Mouse (Mus musculus): ENCODE data around the gene Lonrf2. TPM values are rescaled to one million over a fixed set of nuclear protein-coding genes. Genes with fewer than 3 reads are reported as not detected.

Gene Lonrf2
- total and polyA plus RNA-seq, 3 experiments = not detected

GRCm38 (mm10) chr1:38862213-38862612 lies 25.7 kb upstream of the Lonrf2 start:
- in situ Hi-C loops (cut with MboI; ENCODE audit: low pct_ligation_motif_present, low pct_unique_long_range_greater_than_20kb, low sequenced_read_pairs) = loop anchor here (10.0 kb wide), 1 partner anchor 73 kb away; the partner anchor contains the start of gene Nms
- Histone ChIP-seq H3K4me2 (ENCODE audit: insufficient read depth, low read depth, poor library complexity, severe bottlenecking) (no peak overlapping the region), H3K4me1 (ENCODE audit: control insufficient read depth in 1 of 2, insufficient read depth in 2 of 2) (no peaks in the 10 kb centered on the region), H3K79me2 (replicated peaks; ENCODE audit: control insufficient read depth, extremely low read depth, insufficient read depth, poor library complexity, severe bottlenecking) (no peaks in the 10 kb centered on the region), H3K4me3 (replicated peaks in 1 of 3; ENCODE audit: low read depth in 2 of 3, low read length in 2 of 3, poor library complexity in 1 of 3) (no peak overlapping the region), H3K36me3 (replicated peaks in 1 of 2; ENCODE audit: control insufficient read depth in 1 of 2, insufficient read depth in 1 of 2, low read length in 1 of 2) (peaks cover 3 to 33% of the 10 kb centered on the region in 2 experiments), H3K27me3 (replicated peaks) (no peaks in the 10 kb centered on the region), H3K9ac (ENCODE audit: insufficient read depth, low read depth) (no peak overlapping the region), H3K27ac (ENCODE audit: insufficient read depth, low read depth) (no peak overlapping the region), H3K9me3 (replicated peaks; ENCODE audit: low read length) (no peaks in the 10 kb centered on the region)
- dilution Hi-C loops (cut with MboI; ENCODE audit: extremely low pct_ligation_motif_present, extremely low pct_unique_long_range_greater_than_20kb, low sequenced_read_pairs) = no loop called here
- peak; percentile 69 for TF ChIP-seq RAD21 (IDR thresholded peaks at IDR 0.05; ENCODE audit: low read depth, low read length)
- TF ChIP-seq MYC (IDR thresholded peaks at IDR 0.05; ENCODE audit: low read depth, low read length) = no peak
- TF ChIP-seq ZNF384 (IDR thresholded peaks at IDR 0.05; ENCODE audit: low read depth, low read length) = no peak
- no peak for TF ChIP-seq NELFE (IDR thresholded peaks at IDR 0.05; ENCODE audit: low read depth, low read length)
- no peak for TF ChIP-seq GABPA (IDR thresholded peaks at IDR 0.05; ENCODE audit: insufficient replicate concordance, low read depth, low read length)
- TF ChIP-seq MAZ (IDR thresholded peaks at IDR 0.05; ENCODE audit: low read depth, low read length) = no peak
- TF ChIP-seq JUND (conservative IDR thresholded peaks at IDR 0.05; ENCODE audit: low read depth, low read length) = no peak
- no peak for TF ChIP-seq ZMIZ1 (IDR thresholded peaks at IDR 0.05; ENCODE audit: low read depth, low read length)
- peak; percentile 62 for TF ChIP-seq SMC3 (IDR thresholded peaks at IDR 0.05; ENCODE audit: low read depth, low read length)
- no peak for TF ChIP-seq E2F4 (IDR thresholded peaks at IDR 0.05; ENCODE audit: insufficient replicate concordance, low read depth, low read length)
- TF ChIP-seq CTCF (conservative IDR thresholded peaks at IDR 0.05 in 1 of 2, IDR thresholded peaks at IDR 0.05 in 1 of 2; ENCODE audit: low read depth in 2 of 2, low read length in 2 of 2) = peak; percentile 47 to 75
- TF ChIP-seq MAX (IDR thresholded peaks at IDR 0.05; ENCODE audit: low read length) = no peak
- TF ChIP-seq HCFC1 (IDR thresholded peaks at IDR 0.05; ENCODE audit: low read depth, low read length) = no peak
- no peak for TF ChIP-seq POLR2A (IDR thresholded peaks at IDR 0.05; ENCODE audit: low read depth, low read length)
- peak; percentile 24 for DNase-seq (ENCODE audit: extremely low read depth)

GRCm38 (mm10) chr1:38860867-38861524 lies 24.5 kb upstream of the Lonrf2 start:
- Histone ChIP-seq H3K9me3 (replicated peaks; ENCODE audit: low read length) (no peaks in the 10 kb centered on the region), H3K4me2 (ENCODE audit: insufficient read depth, low read depth, poor library complexity, severe bottlenecking) (no peak overlapping the region), H3K36me3 (replicated peaks in 1 of 2; ENCODE audit: control insufficient read depth in 1 of 2, insufficient read depth in 1 of 2, low read length in 1 of 2) (peaks cover 3 to 24% of the 10 kb centered on the region in 2 experiments), H3K9ac (ENCODE audit: insufficient read depth, low read depth) (no peak overlapping the region), H3K27ac (ENCODE audit: insufficient read depth, low read depth) (no peak overlapping the region), H3K4me1 (ENCODE audit: control insufficient read depth in 1 of 2, insufficient read depth in 2 of 2) (no peaks in the 10 kb centered on the region), H3K27me3 (replicated peaks) (no peaks in the 10 kb centered on the region), H3K4me3 (replicated peaks in 1 of 3; ENCODE audit: low read depth in 2 of 3, low read length in 2 of 3, poor library complexity in 1 of 3) (no peak overlapping the region), H3K79me2 (replicated peaks; ENCODE audit: control insufficient read depth, extremely low read depth, insufficient read depth, poor library complexity, severe bottlenecking) (no peaks in the 10 kb centered on the region)
- in situ Hi-C loops (cut with MboI; ENCODE audit: low pct_ligation_motif_present, low pct_unique_long_range_greater_than_20kb, low sequenced_read_pairs) (loop anchor here (10.0 kb wide), 1 partner anchor 74 kb away; the partner anchor contains the start of gene Nms), dilution Hi-C loops (cut with MboI; ENCODE audit: extremely low pct_ligation_motif_present, extremely low pct_unique_long_range_greater_than_20kb, low sequenced_read_pairs) (no loop called here)
- DNase-seq (ENCODE audit: extremely low read depth) = no peak
- TF ChIP-seq SIN3A (IDR thresholded peaks at IDR 0.05; ENCODE audit: low read length) = no peak
- TF ChIP-seq KAT2A (IDR thresholded peaks at IDR 0.05; ENCODE audit: insufficient replicate concordance, low read length) = no peak
- TF ChIP-seq TBP (conservative IDR thresholded peaks at IDR 0.05; ENCODE audit: low read depth, low read length) = no peak
- TF ChIP-seq JUND (conservative IDR thresholded peaks at IDR 0.05; ENCODE audit: low read depth, low read length) = no peak
- TF ChIP-seq ETS1 (conservative IDR thresholded peaks at IDR 0.05; ENCODE audit: low read depth, low read length) = no peak
- no peak for TF ChIP-seq POLR2AphosphoS2 (IDR thresholded peaks at IDR 0.05; ENCODE audit: low read depth, low read length)
- TF ChIP-seq JUN (IDR thresholded peaks at IDR 0.05; ENCODE audit: insufficient read depth, low read depth, low read length) = no peak
- no peak for TF ChIP-seq EP300 (IDR thresholded peaks at IDR 0.05; ENCODE audit: low read length)
- TF ChIP-seq MAZ (IDR thresholded peaks at IDR 0.05; ENCODE audit: low read depth, low read length) = no peak
- TF ChIP-seq MAX (IDR thresholded peaks at IDR 0.05; ENCODE audit: low read length) = no peak
- TF ChIP-seq IRF4 (IDR thresholded peaks at IDR 0.05; ENCODE audit: low read depth, low read length) = no peak
